Mouse (Mus musculus) embryonic fibroblast, embryonic 13.5 days (primary cell): Measurements from ENCODE around the gene Acadvl.

Experiments
- CTCF ChIP-seq: IDR thresholded peaks from 2 replicates; pipeline ENCODE4 v1.5.1; 2011; ENCODE audit warnings: mild to moderate bottlenecking, control low read depth, low read length, moderate library complexity, borderline replicate concordance; ENCODE audit not compliant: insufficient read depth
- POLR2A ChIP-seq: IDR thresholded peaks from 2 replicates; pipeline ENCODE4 v1.6.1; 2011; ENCODE audit warnings: low read depth, mild to moderate bottlenecking, control low read depth, low read length, moderate library complexity

- TF ChIP-seq CTCF, result no peak
- no peak for TF ChIP-seq POLR2A
These were observed 23.0 kb upstream of the Acadvl start for GRCm38 (mm10) chr11:70038174-70038573.
